Mouse (Mus musculus) midbrain, embryonic 16.5 days (tissue): ENCODE data around the gene Tbc1d2b. TPM values are rescaled to one million over a fixed set of nuclear protein-coding genes. Genes with fewer than 3 reads are reported as not detected.

Source experiments
- ATAC-seq: fragments of 200-750 bp; cut with Nextera tagmentation; 2 replicates; pipeline ENCODE4 v1.8.0; 2017; ENCODE audit warnings: moderate TSS enrichment
- H3K27ac ChIP-seq: fragments of 300-500 bp; sonication (generic); 2 replicates; pipeline ENCODE4 v1.5.1; 2014; ENCODE audit warnings: mild to moderate bottlenecking, low read length, mixed read lengths
- H3K27me3 ChIP-seq: fragments of 300-500 bp; sonication (generic); 2 replicates; pipeline ENCODE4 v1.6.1; 2014; ENCODE audit warnings: low read depth, low read length, mixed read lengths; ENCODE audit not compliant: control insufficient read depth, insufficient read depth
- H3K36me3 ChIP-seq: fragments of 300-500 bp; sonication (generic); 2 replicates; pipeline ENCODE4 v1.6.1; 2014; ENCODE audit warnings: mild to moderate bottlenecking, low read length, moderate library complexity, mixed read lengths; ENCODE audit not compliant: control insufficient read depth, insufficient read depth
- H3K4me1 ChIP-seq: fragments of 300-500 bp; sonication (generic); 2 replicates; pipeline ENCODE4 v1.6.1; 2014; ENCODE audit warnings: mild to moderate bottlenecking, low read length, mixed read lengths; ENCODE audit not compliant: control insufficient read depth, insufficient read depth
- H3K4me2 ChIP-seq: fragments of 300-500 bp; sonication (generic); 2 replicates; pipeline ENCODE4 v1.6.1; 2014; ENCODE audit warnings: mild to moderate bottlenecking, low read length, mixed read lengths
- H3K4me3 ChIP-seq: fragments of 300-500 bp; sonication (generic); 2 replicates; pipeline ENCODE4 v1.5.1; 2014; ENCODE audit warnings: low read depth, mild to moderate bottlenecking, low read length, moderate library complexity, mixed read lengths
- H3K9ac ChIP-seq: fragments of 300-500 bp; sonication (generic); 2 replicates; pipeline ENCODE4 v1.6.1; 2014; ENCODE audit warnings: low read depth, low read length, mixed read lengths
- H3K9me3 ChIP-seq: fragments of 300-500 bp; sonication (generic); replicated peaks from 2 replicates; pipeline ENCODE4 v1.6.1; 2014; ENCODE audit warnings: mild to moderate bottlenecking, low read length, mixed read lengths; ENCODE audit not compliant: control insufficient read depth, poor library complexity, severe bottlenecking
- WGBS: fragments of 180-500 bp; shearing (Covaris S2); extraction: QIAGEN DNeasy Blood & Tissue Kit; methylation state at CpG from one replicate; pipeline ENCODE4 v1.1.7; 2014; 5-methylcytosine and 5-hydroxymethylcytosine counted together
- polyA plus RNA-seq: library from polyadenylated mRNA; unstranded; fragments of >200 nt; fragmentation: Nextera tagmentation; extraction: Ambion mirVana; gene quantifications from 2 replicates; pipeline ENCODE4 v1.2.1, GENCODE M21; 2015

Tbc1d2b gene
- polyA plus RNA-seq, 1 experiment from 2014 or later, result 7.3 TPM

DNA sequence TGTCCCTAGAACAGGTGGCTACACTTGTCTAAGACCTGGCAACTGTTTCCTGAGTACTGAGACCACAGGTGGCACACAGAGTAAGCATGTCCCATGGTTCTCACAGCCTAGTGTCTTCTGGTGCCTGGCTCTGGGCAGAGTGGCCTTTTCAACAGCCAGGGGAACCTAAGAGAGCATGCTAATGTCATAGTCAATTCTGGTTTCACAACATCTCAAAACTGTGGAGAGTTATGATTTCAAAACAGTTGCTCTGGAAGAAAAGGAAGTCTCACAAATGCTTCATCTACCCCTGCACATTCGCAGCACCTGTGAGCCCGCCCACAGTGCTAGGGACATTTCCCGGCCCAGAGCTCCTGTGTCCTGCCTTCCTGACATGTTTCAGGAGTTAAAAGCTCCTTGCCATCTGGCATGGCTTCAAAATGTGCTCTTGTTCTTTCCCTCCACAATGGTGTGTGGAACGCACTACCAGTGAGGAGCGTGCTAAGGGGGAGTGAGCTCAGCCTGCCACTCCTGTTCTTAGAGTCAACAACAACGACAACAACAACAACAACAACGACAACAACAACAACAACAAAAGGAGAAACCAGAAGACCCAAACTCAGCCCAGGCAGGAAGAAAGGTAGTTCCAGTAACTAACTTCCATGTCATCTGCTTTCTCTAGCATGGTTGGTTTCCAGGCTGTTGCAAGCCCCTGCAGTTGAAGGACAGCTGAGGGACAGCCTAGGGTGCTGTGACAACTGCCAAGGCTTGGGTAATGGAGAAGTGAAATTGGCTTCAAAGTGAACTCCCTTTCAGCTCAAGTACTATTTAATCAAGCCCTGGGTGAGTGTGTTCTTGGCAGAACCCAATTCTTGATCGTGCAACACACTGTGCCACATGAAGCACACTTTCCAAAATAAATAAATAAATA is 37.6 kb downstream of the Tbc1d2b start:
- Histone ChIP-seq H3K4me2 (no peak overlapping the region), H3K27me3 (no peaks in the 10 kb centered on the region), H3K4me3 (no peak overlapping the region), H3K4me1 (no peaks in the 10 kb centered on the region), H3K27ac (no peak overlapping the region), H3K9ac (no peak overlapping the region), H3K36me3 (no peaks in the 10 kb centered on the region), H3K9me3 (no peaks in the 10 kb centered on the region)
- WGBS, result 94% methylated on average over 8 of the region's 8 CpGs
- ATAC-seq, result no peak

DNA sequence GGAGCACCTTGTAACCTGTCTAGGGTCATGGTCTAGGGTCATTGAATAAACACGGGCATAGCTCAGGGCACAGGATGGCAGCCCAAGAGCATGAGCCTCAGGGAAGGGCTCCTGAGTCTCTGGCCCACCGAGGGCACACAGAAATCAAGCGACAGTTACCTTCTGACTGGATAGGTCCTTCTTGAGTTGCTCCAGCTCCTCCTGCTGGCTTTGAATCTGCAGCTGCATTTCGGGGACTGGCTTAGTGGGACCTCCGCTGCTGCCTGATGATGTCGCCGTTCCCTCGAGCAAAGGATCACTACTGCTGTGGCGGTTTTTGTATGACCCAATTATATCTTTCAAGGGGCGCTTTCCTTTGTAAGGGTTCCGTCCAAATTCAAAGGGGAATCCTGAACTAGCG is 43.4 kb downstream of the Tbc1d2b start:
- no peak overlapping the region for H3K4me2 ChIP-seq
- no peaks in the 10 kb centered on the region for H3K9me3 ChIP-seq
- H3K4me1 ChIP-seq, result no peaks in the 10 kb centered on the region
- WGBS, result 78% methylated on average over 12 of the region's 12 CpGs
- no peaks in the 10 kb centered on the region for H3K27me3 ChIP-seq
- no peak overlapping the region for H3K9ac ChIP-seq
- ATAC-seq, result no peak
- H3K4me3 ChIP-seq, result no peak overlapping the region
- peaks cover 11% of the 10 kb centered on the region for H3K36me3 ChIP-seq
- H3K27ac ChIP-seq, result no peak overlapping the region

DNA sequence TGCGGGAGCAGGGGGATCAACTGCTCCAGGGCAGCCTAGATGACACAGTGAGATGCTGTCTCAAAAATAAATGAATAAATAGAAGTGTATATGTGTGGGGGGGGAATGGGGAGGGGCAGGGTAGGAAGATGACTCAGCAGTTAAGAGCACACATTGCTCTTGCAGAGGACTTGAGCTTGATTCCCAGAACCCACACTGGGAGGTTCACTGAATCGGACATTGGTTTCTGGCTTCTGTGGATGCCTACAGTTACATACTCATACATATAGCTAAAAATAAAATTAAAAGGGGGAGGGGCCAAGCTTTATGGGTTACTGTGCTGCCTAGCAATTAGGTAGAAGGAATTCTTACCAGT is 43.9 kb downstream of the Tbc1d2b start:
- 91% methylated on average over 2 of the region's 2 CpGs for WGBS
- H3K27ac ChIP-seq, result no peak overlapping the region
- H3K27me3 ChIP-seq, result no peaks in the 10 kb centered on the region
- H3K4me1 ChIP-seq, result no peaks in the 10 kb centered on the region
- no peak overlapping the region for H3K4me3 ChIP-seq
- H3K4me2 ChIP-seq, result no peak overlapping the region
- peaks cover 13% of the 10 kb centered on the region for H3K36me3 ChIP-seq
- ATAC-seq, result no peak
- H3K9me3 ChIP-seq, result no peaks in the 10 kb centered on the region
- no peak overlapping the region for H3K9ac ChIP-seq

- WGBS, result 92% methylated on average over 21 of the region's 21 CpGs
- Histone ChIP-seq H3K9ac (no peak overlapping the region), H3K36me3 (peaks cover 13% of the 10 kb centered on the region), H3K9me3 (no peaks in the 10 kb centered on the region), H3K27me3 (no peaks in the 10 kb centered on the region), H3K4me3 (no peak overlapping the region), H3K4me1 (no peaks in the 10 kb centered on the region), H3K27ac (no peak overlapping the region), H3K4me2 (no peak overlapping the region)
- no peak for ATAC-seq
Observed at GRCm38 (mm10) chr9:90226081-90226741, 44.4 kb downstream of the Tbc1d2b start.

GRCm38 (mm10) chr9:90222275-90222674 is 48.3 kb downstream of the Tbc1d2b start:
- Histone ChIP-seq H3K36me3 (peaks cover 28% of the 10 kb centered on the region), H3K4me2 (no peak overlapping the region), H3K9ac (no peak overlapping the region), H3K27me3 (no peaks in the 10 kb centered on the region), H3K4me3 (no peak overlapping the region), H3K4me1 (no peaks in the 10 kb centered on the region), H3K27ac (no peak overlapping the region), H3K9me3 (no peaks in the 10 kb centered on the region)
- no peak for ATAC-seq
- WGBS, result 86% methylated on average over 3 of the region's 3 CpGs

- WGBS, result 43% methylated on average over 4 of the region's 4 CpGs
- Histone ChIP-seq H3K36me3 (peaks cover 28% of the 10 kb centered on the region), H3K27me3 (no peaks in the 10 kb centered on the region)
Observed at GRCm38 (mm10) chr9:90217501-90217900, 53.1 kb downstream of the Tbc1d2b start.

GRCm38 (mm10) chr9:90216259-90217001 is 54.2 kb downstream of the Tbc1d2b start:
- no peak overlapping the region for H3K4me3 ChIP-seq
- H3K9ac ChIP-seq, result no peak overlapping the region
- H3K4me1 ChIP-seq, result no peaks in the 10 kb centered on the region
- H3K4me2 ChIP-seq, result no peak overlapping the region
- H3K9me3 ChIP-seq, result no peaks in the 10 kb centered on the region
- 87% methylated on average over 11 of the region's 11 CpGs for WGBS
- peaks cover 25% of the 10 kb centered on the region for H3K36me3 ChIP-seq
- no peak overlapping the region for H3K27ac ChIP-seq
- ATAC-seq, result no peak
- no peaks in the 10 kb centered on the region for H3K27me3 ChIP-seq

More at GRCm38 (mm10) chr9:90217501-90217900, 53.1 kb downstream of the Tbc1d2b start:
- no peaks in the 10 kb centered on the region for H3K9me3 ChIP-seq
- H3K4me3 ChIP-seq, result no peak overlapping the region
- H3K4me2 ChIP-seq, result no peak overlapping the region
- ATAC-seq, result no peak
- H3K9ac ChIP-seq, result no peak overlapping the region
- H3K27ac ChIP-seq, result no peak overlapping the region
- no peaks in the 10 kb centered on the region for H3K4me1 ChIP-seq

GRCm38 (mm10) chr9:90213127-90213526 is 57.5 kb downstream of the Tbc1d2b start:
- H3K4me3 ChIP-seq, result no peak overlapping the region
- ATAC-seq, result no peak
- WGBS, result 84% methylated on average over 3 of the region's 3 CpGs

More at GRCm38 (mm10) chr9:90213127-90213526, 57.5 kb downstream of the Tbc1d2b start:
- H3K27ac ChIP-seq, result no peak overlapping the region
- H3K4me2 ChIP-seq, result no peak overlapping the region
- H3K36me3 ChIP-seq, result peaks cover 16% of the 10 kb centered on the region; the same call in 1 of the 2 replicates
- no peaks in the 10 kb centered on the region for H3K9me3 ChIP-seq
- H3K9ac ChIP-seq, result no peak overlapping the region
- no peaks in the 10 kb centered on the region for H3K27me3 ChIP-seq
- H3K4me1 ChIP-seq, result no peaks in the 10 kb centered on the region
